Mouse (Mus musculus): Measurements from ENCODE around the gene Caskin2. TPM values are rescaled to one million over a fixed set of nuclear protein-coding genes. Genes with fewer than 3 reads are reported as not detected.

Caskin2 gene
- total and polyA plus RNA-seq, 3 experiments = 6.5 to 10.9 TPM; not detected in 1

- H3K27ac ChIP-seq (ENCODE audit: control insufficient read depth, low read depth, low read length) = no peak overlapping the region
Observed at GRCm38 (mm10) chr11:115797665-115798064, 15.8 kb downstream of the Caskin2 start.

GRCm38 (mm10) chr11:115796898-115797297 is 16.5 kb downstream of the Caskin2 start:
- TF ChIP-seq JUND (IDR thresholded peaks at IDR 0.05; ENCODE audit: low read depth, low read length) = no peak
- TF ChIP-seq RCOR1 (IDR thresholded peaks at IDR 0.05; ENCODE audit: low read depth, low read length) = no peak
- no peak for TF ChIP-seq HCFC1 (IDR thresholded peaks at IDR 0.05; ENCODE audit: low read depth, low read length)
- H3K79me2 ChIP-seq (ENCODE audit: control insufficient read depth, insufficient read depth, low read length, poor library complexity) = no peaks in the 10 kb centered on the region
- H3K9ac ChIP-seq (ENCODE audit: control insufficient read depth, low read depth, low read length, poor library complexity, severe bottlenecking) = no peak overlapping the region
- H3K27me3 ChIP-seq (ENCODE audit: control insufficient read depth in 1 of 2, insufficient read depth in 2 of 2, low read length in 2 of 2) = no peaks in the 10 kb centered on the region
- no peaks in the 10 kb centered on the region for H3K4me1 ChIP-seq (ENCODE audit: control insufficient read depth in 1 of 2, insufficient read depth in 2 of 2, low read length in 2 of 2)
- H3K4me3 ChIP-seq (ENCODE audit: control insufficient read depth in 1 of 2, insufficient read depth in 1 of 2, low read depth in 2 of 2, low read length in 2 of 2) = no peak overlapping the region
- no peak overlapping the region for H3K27ac ChIP-seq (ENCODE audit: control insufficient read depth, low read depth, low read length)
- peaks cover 0 to 3% of the 10 kb centered on the region in 2 experiments; a peak in 1 of 4 replicates for H3K36me3 ChIP-seq (ENCODE audit: control insufficient read depth in 1 of 2, insufficient read depth in 2 of 2, low read length in 2 of 2)
- no peaks in the 10 kb centered on the region for H3K9me3 ChIP-seq (replicated peaks; ENCODE audit: insufficient read depth, low read length)
- DNase-seq (ENCODE audit: low read depth, low spot score) = no peak

More at GRCm38 (mm10) chr11:115797665-115798064, 15.8 kb downstream of the Caskin2 start:
- H3K4me1 ChIP-seq (ENCODE audit: control insufficient read depth in 1 of 2, insufficient read depth in 2 of 2, low read length in 2 of 2) = no peaks in the 10 kb centered on the region
- H3K4me3 ChIP-seq (ENCODE audit: control insufficient read depth in 1 of 2, insufficient read depth in 1 of 2, low read depth in 2 of 2, low read length in 2 of 2) = no peak overlapping the region
- no peaks in the 10 kb centered on the region for H3K9me3 ChIP-seq (replicated peaks; ENCODE audit: insufficient read depth, low read length)
- no peaks in the 10 kb centered on the region for H3K79me2 ChIP-seq (ENCODE audit: control insufficient read depth, insufficient read depth, low read length, poor library complexity)
- no peak for DNase-seq (ENCODE audit: low read depth, low spot score)
- no peak overlapping the region for H3K9ac ChIP-seq (ENCODE audit: control insufficient read depth, low read depth, low read length, poor library complexity, severe bottlenecking)
- peaks cover 0 to 3% of the 10 kb centered on the region in 2 experiments; a peak in 1 of 4 replicates for H3K36me3 ChIP-seq (ENCODE audit: control insufficient read depth in 1 of 2, insufficient read depth in 2 of 2, low read length in 2 of 2)
- TF ChIP-seq TAL1 (IDR thresholded peaks at IDR 0.05; ENCODE audit: low read length) = no peak
- no peak for TF ChIP-seq GABPA (IDR thresholded peaks at IDR 0.05; ENCODE audit: low read depth, low read length)
- TF ChIP-seq ELF1 (IDR thresholded peaks at IDR 0.05; ENCODE audit: low read depth, low read length) = no peak
- no peak for TF ChIP-seq HCFC1 (IDR thresholded peaks at IDR 0.05; ENCODE audit: low read depth, low read length)
- no peak for TF ChIP-seq MAZ (IDR thresholded peaks at IDR 0.05; ENCODE audit: low read depth, low read length)
- TF ChIP-seq NRF1 (IDR thresholded peaks at IDR 0.05; ENCODE audit: insufficient read depth, low read depth, low read length, poor library complexity, severe bottlenecking) = no peak
- no peak for TF ChIP-seq ZNF384 (IDR thresholded peaks at IDR 0.05; ENCODE audit: low read depth, low read length)
- TF ChIP-seq NELFE (IDR thresholded peaks at IDR 0.05; ENCODE audit: low read depth, low read length) = no peak
- TF ChIP-seq UBTF (IDR thresholded peaks at IDR 0.05; ENCODE audit: borderline replicate concordance, insufficient read depth, low read depth, low read length) = no peak
- TF ChIP-seq JUND (IDR thresholded peaks at IDR 0.05; ENCODE audit: low read depth, low read length) = no peak
- TF ChIP-seq POLR2AphosphoS2 (IDR thresholded peaks at IDR 0.05; ENCODE audit: low read length) = no peak
- TF ChIP-seq CHD2 (IDR thresholded peaks at IDR 0.05; ENCODE audit: low read length) = no peak
- TF ChIP-seq MAFK (IDR thresholded peaks at IDR 0.05; ENCODE audit: borderline replicate concordance, low read depth, low read length) = no peak
- H3K27me3 ChIP-seq (ENCODE audit: control insufficient read depth in 1 of 2, insufficient read depth in 2 of 2, low read length in 2 of 2) = no peaks in the 10 kb centered on the region

DNA sequence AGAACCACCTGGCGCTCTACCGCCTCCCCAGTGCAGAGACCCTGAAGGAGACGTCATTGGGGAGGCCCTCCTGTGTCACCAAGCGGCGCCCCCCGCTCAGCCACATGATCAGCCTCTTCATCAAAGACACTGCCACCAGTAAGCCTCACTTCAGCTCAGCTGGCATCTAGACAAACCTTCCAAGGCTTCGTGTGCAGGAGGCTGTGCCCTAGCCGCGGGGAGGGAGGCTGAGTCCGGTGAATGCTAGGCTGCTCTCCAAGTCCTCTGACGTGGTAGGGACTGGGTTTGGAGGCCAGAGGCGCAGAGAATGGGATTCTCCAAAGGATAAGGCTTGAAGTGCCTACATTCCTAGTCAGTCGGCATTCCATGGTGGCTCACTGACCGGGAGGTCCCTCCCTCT is 21.1 kb downstream of the Caskin2 start:
- H3K4me1 ChIP-seq (ENCODE audit: control insufficient read depth in 1 of 2, insufficient read depth in 2 of 2, low read length in 2 of 2) = no peaks in the 10 kb centered on the region
- DNase-seq (ENCODE audit: low read depth, low spot score) = no peak
- TF ChIP-seq POLR2A (IDR thresholded peaks at IDR 0.05; ENCODE audit: control insufficient read depth in 1 of 2, insufficient read depth in 1 of 2, low read depth in 1 of 2, low read length in 2 of 2, poor library complexity in 1 of 2) (no peak), RCOR1 (IDR thresholded peaks at IDR 0.05; ENCODE audit: low read depth, low read length) (no peak)
- H3K36me3 ChIP-seq (ENCODE audit: control insufficient read depth in 1 of 2, insufficient read depth in 2 of 2, low read length in 2 of 2) = peaks cover 0 to 1% of the 10 kb centered on the region in 2 experiments; a peak in 1 of 4 replicates
- no peak overlapping the region for H3K9ac ChIP-seq (ENCODE audit: control insufficient read depth, low read depth, low read length, poor library complexity, severe bottlenecking)
- H3K27me3 ChIP-seq (ENCODE audit: control insufficient read depth in 1 of 2, insufficient read depth in 2 of 2, low read length in 2 of 2) = no peaks in the 10 kb centered on the region
- no peak overlapping the region for H3K4me3 ChIP-seq (ENCODE audit: control insufficient read depth in 1 of 2, insufficient read depth in 1 of 2, low read depth in 2 of 2, low read length in 2 of 2)
- no peaks in the 10 kb centered on the region for H3K9me3 ChIP-seq (replicated peaks; ENCODE audit: insufficient read depth, low read length)
- no peaks in the 10 kb centered on the region for H3K79me2 ChIP-seq (ENCODE audit: control insufficient read depth, insufficient read depth, low read length, poor library complexity)
- no peak overlapping the region for H3K27ac ChIP-seq (ENCODE audit: control insufficient read depth, low read depth, low read length)

Data from MEL (cell line).